Mouse (Mus musculus) heart, adult 8-10 months (tissue): ENCODE data around the gene M1ap. TPM values are rescaled to one million over a fixed set of nuclear protein-coding genes. Genes with fewer than 3 reads are reported as not detected.
A peak's percentile ranks its signal among the peaks of the same experiment; 100 is the strongest.

ENCODE experiments used
- DNase-seq: peaks from one replicate; pipeline ENCODE4 v3.0.0; 2022; ENCODE audit warnings: low spot score
- total RNA-seq, 4 experiments: library from RNA; stranded (reverse); gene quantifications; 2 replicates each; pipeline ENCODE4 v1.2.4; 2022

M1ap gene
- total RNA-seq, 4 experiments from 2014 or later, result not detected

DNA sequence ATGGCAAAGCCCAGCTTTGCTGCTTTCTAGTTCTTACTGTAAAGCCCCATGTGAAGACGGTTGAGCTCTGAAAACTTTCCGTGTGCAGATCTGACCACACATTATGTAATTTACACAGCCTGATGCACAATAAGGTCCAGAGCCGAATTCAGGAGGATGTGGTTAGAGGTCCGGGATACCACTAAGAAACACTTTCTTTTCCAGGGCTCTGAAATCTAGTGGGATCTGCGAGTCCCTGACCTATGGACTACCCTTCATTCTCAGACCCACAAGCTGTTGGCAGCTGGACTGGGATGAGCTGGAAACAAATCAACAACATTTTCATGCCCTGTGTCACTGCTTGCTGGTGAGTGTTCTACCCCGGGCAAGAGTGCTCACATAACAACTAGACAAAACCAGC, 59.4 kb downstream of the M1ap start:
- no peak for DNase-seq

DNA sequence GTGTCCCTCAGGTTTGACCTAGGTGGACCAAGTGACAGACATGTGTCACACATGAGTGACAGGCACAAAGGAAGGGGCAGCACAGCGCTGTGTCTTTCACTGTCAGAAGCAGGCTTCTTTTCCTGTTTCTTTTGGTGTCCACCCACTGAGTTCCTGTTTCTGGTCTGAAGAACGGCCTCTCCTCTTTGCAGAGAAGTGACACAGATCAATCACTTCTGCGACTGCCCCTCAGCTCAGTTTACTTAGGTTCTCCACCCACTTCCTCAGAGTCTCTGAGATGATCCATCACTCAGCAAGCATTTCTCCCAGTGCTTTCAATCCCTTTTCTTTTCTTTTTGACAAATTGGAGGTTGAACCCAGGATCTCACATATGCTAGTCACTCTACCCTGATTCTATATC, 62.0 kb downstream of the M1ap start:
- DNase-seq, result no peak

DNA sequence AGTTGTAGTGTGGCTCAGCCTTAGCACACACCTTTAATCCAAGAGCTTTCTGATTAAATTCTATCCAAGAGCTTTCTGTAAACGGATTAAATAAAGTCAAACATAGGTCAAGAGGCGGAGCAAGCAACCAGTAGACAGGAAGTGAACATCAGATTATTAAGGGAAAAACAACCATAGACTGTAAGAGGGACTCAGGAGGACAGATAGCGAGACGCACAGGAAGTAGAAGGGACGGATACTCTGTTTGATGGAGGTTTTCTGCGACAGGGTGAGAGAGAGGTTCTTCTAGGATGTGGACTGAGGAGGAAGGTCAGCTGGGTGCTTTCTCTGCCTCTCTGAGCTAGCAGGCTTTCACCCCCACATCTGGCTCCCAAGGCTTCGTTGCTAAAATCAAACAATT, 63.3 kb downstream of the M1ap start:
- no peak for DNase-seq

DNA sequence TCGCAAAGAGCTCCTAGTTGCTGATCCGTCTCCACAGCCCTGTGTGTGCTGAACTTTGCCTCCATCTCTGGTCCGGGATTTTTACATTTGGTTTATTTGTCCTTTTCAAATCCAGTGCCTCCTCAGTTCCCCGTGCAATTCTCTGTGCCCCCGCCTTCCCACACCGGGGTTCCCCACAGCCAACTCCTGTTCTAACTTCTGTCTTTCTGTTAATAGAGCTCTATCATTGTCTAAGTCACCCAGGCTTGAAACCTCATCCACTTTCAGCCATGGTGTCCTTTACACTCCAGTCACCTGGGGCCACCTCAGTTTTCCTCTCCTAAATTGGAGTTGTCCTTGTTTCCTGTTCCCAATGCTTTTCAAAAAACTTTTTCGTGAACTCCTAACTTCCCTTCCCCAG, 64.6 kb downstream of the M1ap start:
- DNase-seq, result no peak

DNA sequence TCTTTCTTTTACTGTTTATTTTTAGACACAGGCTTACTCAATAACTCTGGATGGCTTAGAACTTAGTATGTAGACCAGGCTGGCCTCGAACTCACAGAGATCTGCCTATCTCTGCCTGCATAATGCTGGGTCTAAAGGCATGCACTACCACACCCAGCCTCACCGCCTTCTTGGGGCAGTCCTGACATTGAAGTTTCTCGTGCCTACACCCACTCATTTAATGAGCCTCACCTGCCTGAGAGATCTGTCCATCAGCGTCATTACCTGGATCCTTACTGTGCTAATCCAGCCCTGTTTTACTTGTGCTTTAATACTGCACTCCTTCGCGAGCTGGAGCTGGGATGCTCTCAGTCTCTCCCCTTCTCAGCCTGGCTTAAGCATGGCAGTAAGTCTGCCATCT, 65.1 kb downstream of the M1ap start:
- DNase-seq, result no peak

DNA sequence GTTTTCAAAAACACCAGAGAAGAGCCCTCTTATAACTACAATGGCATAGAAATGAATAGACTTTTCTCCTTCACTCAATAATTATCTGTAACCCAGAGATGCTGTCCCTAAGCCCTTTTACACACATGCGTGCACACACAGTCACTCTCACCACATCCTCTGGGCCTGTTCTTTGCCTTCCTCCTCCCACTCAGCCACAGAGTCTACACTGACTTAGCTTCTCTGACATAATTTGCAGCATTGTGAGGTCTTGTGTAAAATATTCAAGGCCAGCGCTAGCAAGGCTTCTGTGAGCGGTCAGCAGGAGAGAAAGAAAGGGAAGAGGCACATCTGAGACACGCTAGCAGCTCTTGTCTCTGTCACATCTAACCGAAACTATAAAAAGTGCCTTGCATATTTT, 66.7 kb downstream of the M1ap start:
- DNase-seq, result no peak

DNA sequence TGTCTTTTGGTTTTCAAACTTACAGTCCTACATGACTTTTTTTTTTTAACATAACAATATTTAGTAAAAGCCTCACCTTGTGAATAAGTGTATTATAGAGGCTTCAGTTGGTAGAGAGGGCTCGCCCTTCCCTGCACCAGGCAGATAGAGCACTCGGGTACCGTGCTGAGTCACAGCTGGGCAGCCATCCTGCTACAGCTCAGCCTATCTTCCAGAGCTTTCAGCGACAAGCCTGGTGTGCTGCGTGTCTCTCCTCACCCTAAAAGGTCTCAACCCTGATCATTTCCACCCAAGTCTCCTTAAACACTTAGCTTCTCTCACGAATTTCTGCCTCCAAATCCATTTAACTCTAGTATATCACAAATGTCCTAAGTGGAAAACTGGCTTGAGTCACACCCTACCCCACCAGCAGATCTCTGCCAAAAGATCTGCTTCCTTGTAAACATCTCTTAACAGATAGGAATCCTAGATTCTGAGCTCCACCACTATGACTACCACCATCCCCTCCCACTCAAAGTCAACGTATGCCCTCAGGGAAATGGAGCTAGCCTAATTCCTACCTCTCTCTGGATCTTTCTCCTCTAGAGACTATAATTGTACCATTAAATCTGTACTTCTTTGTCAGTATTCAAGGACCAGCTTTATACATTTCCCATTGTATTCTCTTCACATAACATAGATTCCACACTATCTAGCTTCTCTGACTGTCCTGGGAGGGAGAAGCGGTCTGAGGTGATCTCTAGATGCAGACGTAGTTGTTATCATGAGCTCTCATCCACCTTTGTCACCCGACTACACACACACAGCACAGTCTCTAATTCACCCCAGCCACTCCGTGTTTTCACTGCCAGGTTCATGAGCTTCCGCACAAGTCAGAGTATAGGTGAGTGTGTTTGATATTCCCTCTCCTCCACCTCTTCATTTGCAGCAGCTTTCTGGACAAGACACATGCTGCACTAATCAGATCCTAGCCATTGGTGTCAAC, 68.1 kb downstream of the M1ap start:
- no peak for DNase-seq

DNA sequence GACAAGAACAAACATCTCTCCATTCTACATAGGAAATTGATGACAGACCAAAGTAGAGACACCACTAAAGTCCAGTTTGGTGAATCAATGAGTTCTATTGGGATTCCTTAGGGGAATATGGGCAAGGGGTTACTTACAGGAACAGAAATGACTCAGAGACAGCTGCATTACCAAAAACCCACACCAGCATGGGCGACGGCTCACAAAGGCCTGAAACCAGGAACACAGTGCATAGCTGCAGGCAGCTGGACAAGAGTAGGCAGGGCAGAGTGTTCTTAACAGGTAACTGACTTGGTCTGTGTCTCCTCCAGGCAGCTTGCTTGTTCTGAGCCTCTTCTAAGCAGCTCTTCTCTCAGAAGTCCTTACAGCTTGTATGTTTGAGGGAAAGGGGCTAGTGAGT, 69.0 kb downstream of the M1ap start:
- DNase-seq, result no peak

DNA sequence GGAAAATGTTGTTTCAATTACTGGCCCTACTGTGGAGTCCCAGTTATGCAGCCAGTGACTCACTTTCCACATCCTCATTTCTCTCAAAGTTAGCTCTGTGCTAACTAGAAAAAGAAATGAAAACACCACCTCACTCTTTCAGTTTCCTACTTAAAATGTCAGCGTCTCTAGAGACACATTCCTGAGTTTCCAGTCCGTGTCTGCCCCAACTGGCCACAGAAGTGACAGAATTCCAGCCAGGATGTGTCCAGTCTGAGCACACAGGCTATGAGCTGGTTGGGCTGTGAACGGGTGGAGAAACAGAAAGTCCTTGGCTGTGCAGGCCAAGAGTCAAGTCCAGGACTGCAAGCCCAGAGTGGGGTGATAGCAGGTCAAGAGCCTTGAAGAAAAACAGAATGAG, 70.5 kb downstream of the M1ap start:
- DNase-seq, result peak; percentile 78

DNA sequence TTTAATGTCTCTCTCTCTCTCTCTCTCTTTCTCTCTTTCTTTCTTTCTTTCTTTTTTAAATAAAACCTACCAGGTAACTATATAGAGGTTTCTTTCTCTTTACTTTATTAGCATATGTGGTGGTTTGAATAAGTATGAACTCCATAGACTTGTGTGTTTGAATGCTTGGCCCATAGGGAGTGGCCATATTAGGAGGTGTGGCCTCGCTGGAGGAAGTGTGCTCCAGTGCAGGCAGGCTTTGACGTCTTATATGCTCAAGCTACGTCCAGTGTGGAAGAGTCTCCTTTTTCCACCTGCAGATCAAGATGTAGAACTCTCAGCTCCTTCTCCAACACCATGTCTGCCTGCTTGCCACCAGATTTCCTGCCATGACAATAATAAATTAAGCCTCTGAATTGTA, 72.3 kb downstream of the M1ap start:
- no peak for DNase-seq

DNA sequence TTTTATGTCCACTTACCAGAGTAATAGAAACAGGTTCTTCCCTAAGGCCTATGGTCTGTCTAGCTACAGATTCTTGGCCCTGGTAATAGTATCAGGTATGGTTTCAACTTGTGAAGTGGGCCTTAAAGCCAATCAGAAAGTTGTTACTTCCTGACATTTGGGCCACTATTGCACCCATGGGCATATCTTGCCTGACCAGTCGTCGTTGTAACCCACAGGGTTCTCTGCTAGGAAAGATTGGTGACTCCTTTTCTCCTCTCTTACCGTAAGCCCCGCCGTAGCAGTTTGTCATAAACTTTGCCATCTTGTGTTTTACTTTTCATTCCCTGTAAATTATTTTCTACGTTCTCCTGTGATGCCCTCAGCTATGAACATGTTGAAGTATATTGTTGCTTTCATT, 73.4 kb downstream of the M1ap start:
- DNase-seq, result no peak

DNA sequence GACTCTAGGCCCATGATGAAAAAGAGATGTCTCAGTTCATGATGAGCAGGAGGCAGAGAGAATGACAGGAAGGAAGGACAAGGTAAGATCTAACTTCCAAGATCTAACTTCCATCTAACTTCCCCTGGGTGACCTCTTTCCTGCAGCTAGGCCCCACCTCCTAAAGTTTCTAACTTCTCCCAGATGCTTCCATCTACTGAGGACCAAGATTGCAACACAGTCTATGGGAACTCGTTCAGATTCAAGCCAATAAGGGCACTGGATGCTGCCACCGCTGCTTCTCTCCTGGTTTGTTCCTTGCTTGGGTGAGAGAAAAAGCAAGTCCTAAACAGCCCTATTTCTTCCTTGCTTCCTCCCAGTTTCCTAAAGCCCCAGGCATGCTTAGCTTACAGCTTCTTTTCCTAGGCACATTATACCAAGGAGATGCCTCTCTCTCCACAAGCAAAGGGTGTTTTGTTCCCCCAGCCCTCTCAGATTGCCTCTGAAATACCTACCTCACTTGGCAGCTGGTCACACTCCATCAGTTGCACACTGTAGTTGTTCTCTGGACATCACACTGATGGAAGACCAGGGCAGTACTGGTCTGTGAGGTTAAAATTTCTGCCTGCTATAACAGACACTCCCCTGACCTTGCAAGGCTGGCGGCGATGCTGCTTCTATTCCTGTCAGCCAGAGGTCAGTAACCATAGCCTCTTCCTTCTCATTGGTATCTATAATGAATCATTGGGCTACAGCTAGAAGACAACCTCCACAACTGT, 74.3 kb downstream of the M1ap start:
- DNase-seq, result no peak

DNA sequence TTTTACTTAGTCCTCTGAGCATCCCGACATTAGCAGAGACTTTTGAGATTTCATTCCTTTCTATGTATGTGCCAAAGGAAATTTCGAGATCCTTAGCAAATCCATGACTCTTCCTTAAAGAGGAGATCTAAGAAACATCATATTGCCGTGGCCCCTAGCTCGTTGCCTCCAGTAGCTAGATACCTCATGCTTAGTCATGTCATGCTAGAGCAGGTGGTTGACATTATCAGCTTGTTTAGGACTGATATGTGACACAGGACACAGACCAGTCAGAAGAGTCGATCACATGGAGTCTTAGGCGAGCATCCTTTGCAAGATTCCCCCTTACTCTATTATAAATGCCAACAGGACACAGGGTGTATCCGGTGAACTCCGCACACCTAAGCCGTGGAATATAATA, 76.3 kb downstream of the M1ap start:
- no peak for DNase-seq

DNA sequence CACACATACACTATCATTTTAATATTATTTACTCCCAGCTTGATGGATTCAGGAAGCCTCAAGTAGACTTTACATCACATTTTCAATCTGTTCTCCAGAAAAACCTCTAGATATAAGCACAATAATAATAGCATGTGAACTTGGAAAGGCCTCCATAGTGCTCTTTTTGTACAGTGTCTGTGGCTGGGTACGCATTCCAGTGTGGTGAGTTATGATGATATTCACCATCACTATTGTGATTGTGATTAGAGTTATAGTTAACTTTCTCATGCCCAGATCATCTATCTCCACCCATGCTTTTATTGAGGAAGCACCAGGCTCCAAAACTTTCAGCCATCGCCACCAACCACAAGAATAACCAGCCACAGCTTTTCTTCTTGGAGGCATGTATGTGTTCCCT, 77.1 kb downstream of the M1ap start:
- no peak for DNase-seq

DNA sequence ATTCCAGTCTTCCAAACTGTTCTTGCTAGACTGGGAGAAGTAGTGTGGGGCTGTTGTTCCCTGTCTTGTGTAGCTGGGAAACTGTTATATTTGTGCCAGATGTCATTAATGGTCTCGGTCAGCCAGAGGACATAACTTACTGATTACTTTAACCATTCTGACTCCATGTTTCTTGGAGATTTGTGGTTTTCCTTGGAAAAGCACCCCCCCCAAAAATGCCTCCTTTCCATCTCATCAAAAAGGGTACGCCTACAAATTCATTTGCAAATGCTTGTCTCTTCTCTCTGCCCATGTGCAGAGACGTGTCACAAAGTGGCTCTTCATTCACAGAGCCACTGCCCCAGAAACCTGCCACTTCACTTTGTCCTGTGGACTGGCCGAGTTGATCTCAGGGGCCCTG, 77.7 kb downstream of the M1ap start:
- DNase-seq, result no peak

DNA sequence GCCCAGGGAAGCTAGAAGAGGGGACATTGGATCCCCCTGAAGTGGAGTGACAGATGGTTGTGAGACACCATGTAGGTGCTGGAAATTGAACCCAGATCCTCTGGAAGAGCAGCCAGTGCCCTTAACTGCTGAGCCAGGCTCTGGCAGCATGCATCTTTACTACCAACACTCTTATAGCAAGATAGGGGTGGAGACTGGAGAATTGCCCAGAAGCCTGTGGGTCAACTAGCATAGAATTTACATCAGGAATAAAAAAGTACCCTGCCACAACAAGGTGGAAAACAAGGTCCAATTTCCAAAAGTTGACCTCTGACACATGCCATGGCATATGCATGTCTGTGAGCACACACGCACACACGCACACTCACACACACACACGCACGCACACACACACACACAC, 78.5 kb downstream of the M1ap start:
- DNase-seq, result no peak

DNA sequence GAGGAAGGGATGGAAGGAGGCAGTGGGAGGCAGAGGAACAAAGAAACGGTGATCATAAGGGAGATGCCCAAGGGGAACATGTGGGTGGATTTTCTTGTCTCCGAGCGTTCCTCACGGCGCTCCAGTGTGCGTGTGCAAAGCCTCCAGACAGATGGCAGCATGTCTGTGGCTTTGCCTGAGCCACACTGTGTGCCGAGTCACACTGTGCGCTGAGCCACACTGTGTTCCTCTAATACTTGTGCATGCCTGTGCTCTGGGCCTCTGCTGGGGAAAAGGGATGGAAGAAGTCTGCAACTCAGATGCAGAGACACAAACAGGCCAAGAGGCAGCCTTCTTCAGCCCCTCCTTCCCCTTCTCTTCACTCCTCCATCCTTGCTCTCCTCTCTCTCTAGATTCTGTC, 80.6 kb downstream of the M1ap start:
- DNase-seq, result no peak

DNA sequence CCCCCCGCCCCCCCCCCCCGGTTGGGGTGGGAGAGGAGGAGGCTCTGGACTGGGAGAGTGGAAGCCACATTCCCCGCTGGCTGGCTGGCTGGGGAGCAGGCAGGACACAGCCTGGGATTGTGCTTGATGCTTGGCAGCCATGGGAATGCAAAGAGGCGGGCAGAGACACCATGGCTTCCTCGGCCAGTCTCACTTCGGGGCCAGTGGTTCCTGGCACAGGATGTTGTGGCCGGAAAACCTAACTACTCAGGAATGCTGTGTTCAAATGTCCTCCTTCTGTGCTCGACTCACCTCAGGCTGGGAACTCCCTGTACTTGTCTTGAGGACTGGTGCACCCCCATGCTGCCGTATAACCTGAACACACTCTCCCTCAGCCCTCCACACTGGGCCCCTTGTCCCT, 81.0 kb downstream of the M1ap start:
- DNase-seq, result no peak

DNA sequence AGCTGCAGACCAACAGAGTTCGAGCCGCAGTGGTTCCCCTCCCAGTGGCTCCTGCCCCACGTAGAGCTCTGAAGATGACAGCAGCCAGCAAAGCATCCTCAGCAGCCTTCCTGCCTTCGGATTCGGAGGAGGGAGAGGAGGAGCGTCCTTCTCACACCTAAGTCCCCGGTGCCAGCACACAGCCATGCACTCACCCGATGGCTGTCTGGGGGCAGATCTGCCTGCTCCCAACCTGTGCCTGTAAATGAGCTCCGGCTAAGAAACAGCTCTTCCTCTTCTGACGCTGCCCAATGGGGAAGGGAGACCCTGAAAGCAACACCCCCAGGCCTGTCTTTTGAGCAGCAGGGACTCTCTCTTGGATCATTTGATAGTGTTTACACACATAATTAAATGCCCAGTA, 83.1 kb downstream of the M1ap start:
- no peak for DNase-seq

DNA sequence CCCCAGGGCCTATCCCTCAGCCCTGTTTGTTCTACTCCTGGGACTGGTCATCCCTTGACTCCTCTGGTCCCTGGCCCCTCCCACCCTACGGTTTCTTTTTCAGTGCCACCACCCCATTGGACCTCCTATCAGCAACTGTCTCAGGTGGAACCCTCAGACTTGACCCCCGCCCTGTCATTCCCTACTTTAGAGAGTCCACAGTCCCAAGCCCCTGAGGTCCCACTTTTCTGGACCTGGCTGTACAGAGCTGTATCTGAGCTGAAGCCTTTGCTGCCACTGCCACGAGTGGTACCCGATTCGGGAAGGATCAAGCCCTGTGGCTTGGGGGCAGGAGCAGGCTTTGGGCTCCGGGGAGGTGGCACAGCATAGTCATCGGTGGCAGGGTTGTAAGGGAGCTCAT, 84.4 kb downstream of the M1ap start:
- DNase-seq, result no peak

DNA sequence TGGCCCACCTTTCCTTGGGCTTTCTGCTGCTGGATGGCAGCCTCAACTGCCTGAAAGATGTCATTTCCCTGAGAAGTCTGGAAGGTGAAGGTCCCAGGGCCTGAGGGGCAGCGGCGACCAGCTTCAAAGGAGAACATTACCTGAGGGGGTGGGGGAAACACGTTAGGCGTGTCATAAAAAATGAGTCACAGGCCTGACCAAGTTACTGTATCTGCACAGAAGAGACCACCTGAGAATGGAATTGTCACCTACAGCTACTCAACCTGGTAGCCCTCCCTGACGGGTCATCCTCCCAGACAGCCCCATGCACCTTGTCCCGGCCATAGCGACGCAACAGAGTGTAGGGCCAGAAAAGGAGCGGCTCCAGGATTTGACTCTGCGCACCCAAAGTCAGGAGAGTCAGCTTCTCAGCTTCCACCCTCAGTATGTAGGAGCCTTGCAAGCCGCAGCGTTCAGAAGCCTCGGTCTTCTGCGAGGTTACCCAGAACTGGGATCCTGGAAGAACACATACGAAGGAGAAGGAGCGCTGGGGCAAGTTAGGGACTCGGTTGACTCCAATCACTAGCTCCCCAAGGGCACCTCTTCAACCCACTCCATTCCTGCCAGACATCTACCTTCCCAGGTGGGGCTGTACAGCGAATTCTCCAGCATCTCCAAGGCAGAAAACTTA, 85.4 kb downstream of the M1ap start:
- DNase-seq, result no peak

DNA sequence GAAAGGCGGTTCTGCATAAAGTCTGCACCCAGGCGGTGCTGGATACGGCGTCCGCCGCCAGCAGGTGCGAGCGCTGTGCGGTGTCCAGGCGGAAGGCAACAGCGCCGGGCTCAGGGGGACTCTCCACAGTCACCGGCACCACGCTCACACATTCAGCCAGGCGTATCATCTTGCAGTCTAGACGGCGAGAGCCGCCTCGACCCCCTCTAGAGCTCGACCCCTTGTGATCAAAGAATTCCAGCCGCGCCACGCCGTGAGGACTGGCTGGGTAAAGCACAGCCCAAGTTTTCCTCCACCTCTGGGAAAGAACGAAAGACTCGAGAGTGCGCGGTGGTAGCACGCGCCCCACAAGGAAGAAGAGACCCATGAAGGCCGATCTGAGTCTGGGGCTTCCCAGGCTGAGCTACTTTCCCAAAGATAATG, 86.1 kb downstream of the M1ap start:
- no peak for DNase-seq
